Mouse (Mus musculus) liver, embryonic 14.5 days (tissue): Measurements from ENCODE around the gene Ror1.

Experiments
- CTCF ChIP-seq: IDR thresholded peaks from 2 replicates; pipeline ENCODE4 v1.5.1; 2016; ENCODE audit warnings: antibody characterized with exemption, low read depth, control low read depth
- EP300 ChIP-seq: IDR thresholded peaks from 2 replicates; pipeline ENCODE4 v1.6.1; 2016; ENCODE audit warnings: antibody characterized with exemption, low read depth

DNA sequence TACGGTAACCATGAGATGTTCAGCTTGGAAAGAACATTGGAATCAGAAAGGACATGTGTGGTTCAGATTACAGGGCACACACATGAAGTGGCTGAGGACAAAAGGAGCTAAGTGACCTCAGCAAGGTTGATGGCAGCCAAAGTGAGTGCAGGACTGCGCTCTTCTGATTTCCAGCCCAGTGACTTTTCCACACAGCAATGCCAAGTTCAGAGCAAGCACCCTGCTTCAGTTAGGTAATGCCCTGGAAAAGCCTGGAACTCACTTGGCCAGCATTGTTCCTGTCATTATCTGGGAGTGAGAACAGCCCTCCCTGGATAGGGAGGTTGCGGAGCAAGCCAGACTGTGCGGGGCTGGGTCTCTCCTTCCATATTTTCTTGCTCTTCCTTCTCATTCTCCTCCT is 299.8 kb downstream of the Ror1 start:
- TF ChIP-seq CTCF, result no peak
- TF ChIP-seq EP300, result no peak
